Mouse (Mus musculus): ENCODE results near the gene Itgb1.

DNA sequence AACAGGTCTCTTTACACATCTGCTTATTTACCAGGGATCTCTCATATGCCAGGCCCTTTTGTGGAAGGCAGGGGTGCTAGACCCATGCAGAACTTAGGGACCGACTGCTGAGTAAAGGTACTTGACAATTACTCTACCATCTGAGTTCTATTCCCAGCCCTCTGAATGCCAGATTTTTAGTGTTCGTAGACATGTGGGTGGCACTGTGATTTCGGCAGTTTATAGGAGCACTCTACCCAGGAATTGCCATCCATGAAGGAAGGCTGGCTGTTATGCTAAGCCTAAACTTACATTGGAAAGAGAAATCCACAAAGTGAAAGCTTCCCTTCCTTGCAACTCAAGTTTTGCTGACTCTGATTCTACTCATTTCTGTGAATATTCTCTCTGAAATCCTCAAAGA, 50.2 kb downstream of the Itgb1 start:
- TF ChIP-seq CTCF (IDR thresholded peaks at IDR 0.05; ENCODE audit: low read depth, low read length) = no peak
- TF ChIP-seq GATA1 (IDR thresholded peaks at IDR 0.05; ENCODE audit: borderline replicate concordance, low read length) = no peak
- no peak for TF ChIP-seq POLR2AphosphoS5 (IDR thresholded peaks at IDR 0.05; ENCODE audit: insufficient replicate concordance, low read depth, low read length)
- TF ChIP-seq TAL1 (conservative IDR thresholded peaks at IDR 0.05; ENCODE audit: low read depth, low read length) = no peak
